Mouse (Mus musculus): ENCODE measurements around the gene Efna5.

- TF ChIP-seq POLR2A (IDR thresholded peaks at IDR 0.05; ENCODE audit: low read depth, low read length) (no peak), CTCF (IDR thresholded peaks at IDR 0.05; ENCODE audit: extremely low read depth, insufficient read length, insufficient replicate concordance, low read depth, low read length) (no peak)
Observed at GRCm38 (mm10) chr17:62665823-62666222, 215.3 kb downstream of the Efna5 start.
